Mouse (Mus musculus) megakaryocyte-erythroid progenitor cell, adult 5 weeks (primary cell): ENCODE results near the gene Slc19a3. TPM values are rescaled to one million over a fixed set of nuclear protein-coding genes. Genes with fewer than 3 reads are reported as not detected.

Experiments
- polyA plus RNA-seq: library from polyadenylated mRNA; stranded (reverse); fragments of >175 nt; gene quantifications from 2 replicates; pipeline ENCODE4 v1.2.3, GENCODE M21; 2012

The Slc19a3 gene
- polyA plus RNA-seq = not detected in 2 replicates

DNA sequence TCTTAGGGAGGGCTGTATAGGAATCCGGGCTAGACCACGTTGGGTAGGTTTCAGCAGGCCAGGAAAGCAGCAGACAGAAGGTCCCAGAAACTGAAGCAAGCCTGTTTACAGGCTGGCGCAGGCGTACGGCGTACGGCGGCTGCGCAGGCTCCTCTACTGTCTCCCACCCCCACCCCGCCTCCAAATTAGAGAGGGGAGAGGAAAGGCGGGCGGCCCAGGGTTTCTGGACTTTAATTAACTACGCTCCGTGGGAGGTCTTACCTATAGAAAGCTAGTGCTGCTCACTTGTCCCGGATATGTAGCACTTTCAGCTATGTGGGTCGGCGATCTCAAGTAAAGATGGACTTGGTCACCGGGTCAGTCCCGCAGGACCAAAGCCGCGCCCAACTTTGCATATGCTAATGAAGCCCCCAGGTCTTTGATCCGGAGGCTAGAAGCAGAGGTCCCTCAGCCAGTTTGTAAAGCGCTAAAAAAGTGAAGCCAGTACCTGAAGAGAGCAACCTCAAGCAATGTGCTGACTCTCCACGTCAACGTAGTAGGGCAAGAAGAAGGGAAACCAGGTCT is at the start of gene Slc19a3:
Gene Slc19a3, minus strand, starts transcription at position 340 of the 564 bp plus-strand sequence.

DNA sequence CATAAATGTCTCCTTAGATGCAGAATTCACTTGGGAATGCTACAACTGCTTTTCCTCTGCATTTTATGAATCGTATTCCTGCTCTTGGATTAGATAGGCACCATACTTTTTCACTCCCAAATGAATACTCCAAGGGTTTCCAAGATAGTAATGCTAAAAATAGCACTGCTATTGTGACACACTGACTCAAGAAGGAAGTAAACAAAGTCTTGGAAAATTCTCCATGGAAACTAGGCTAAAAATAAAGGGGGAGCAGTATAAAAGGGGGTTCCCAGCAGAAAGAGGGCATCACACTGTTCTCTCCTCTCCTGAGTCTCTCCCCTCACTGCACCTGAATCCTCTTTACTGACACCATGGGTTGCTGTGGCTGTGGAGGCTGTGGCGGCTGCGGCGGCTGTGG is 22.4 kb upstream of the Slc19a3 start, which contains the start of gene Krtap28-13:
Gene Krtap28-13, plus strand, starts transcription at position 288 of the 400 bp plus-strand sequence.

DNA sequence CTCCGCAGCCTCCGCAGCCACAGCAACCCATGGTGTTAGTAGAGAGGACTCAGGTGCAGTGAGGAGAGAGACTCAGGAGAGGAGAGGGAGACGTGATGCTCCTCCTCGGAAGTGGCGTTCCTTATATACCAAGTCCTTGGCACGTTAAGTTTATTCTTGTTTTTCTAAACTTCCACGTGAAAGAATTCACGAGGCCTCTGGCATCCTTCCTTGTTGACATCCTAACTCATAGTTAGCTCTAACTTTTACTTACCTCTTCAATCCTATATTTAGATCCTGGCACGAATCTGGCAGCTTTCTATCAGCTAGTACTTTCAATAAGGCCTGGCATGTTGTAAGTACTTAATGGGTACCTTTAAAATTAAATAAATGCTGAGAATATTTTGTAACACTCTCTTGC is 21.0 kb upstream of the Slc19a3 start, which contains the start of gene A030005K14Rik:
Gene A030005K14Rik, minus strand, starts transcription at position 101 of the 400 bp plus-strand sequence.

DNA sequence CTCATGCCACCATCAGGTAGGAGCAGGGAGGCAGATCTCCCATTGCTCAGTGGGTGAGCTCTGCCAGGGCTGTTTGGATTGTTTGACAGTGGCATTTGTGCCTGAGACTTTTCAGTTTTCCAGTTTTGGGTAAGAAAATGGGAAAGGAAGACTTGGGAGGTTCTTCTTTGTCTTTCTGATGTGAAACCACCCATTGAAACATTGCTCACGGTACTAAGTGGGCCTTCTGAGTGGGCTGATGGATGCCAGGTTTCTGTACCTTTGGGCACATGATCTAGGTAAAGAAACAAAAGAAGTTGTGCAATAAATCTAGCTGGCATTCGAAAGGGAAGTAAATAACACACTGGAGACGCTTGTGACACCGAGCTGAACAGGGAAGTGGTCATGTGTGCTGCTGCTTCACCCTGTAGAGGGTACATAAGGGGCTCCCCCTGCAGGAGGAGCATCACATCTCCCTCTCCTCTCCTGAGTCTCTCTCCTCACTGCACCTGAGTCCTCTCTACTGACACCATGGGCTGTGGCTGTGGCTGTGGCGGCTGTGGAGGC is 6.7 kb upstream of the Slc19a3 start, which contains the start of gene Gm47969:
Gene Gm47969, plus strand, starts transcription at position 51 of the 546 bp plus-strand sequence.

DNA sequence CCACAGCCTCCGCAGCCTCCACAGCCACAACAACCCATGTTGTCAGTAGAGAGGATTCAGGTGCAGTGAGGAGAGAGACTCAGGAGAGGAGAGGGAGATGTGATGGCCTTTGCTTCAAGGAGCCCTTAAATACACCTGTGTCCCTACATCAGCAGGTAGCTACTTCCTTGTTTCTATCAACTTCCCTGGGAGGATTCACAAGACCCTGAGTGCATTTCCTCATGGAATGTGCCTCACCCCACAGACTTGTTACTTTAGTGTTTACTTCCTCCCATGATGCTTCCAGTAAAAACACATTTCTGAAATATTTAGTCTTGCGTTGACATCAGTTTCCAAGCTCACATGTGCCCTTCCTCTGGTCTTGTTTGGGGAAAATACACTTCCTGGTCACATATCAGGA is 4.1 kb upstream of the Slc19a3 start, which contains the start of gene Krtap28-10:
Gene Krtap28-10, minus strand, starts transcription at position 101 of the 400 bp plus-strand sequence.

DNA sequence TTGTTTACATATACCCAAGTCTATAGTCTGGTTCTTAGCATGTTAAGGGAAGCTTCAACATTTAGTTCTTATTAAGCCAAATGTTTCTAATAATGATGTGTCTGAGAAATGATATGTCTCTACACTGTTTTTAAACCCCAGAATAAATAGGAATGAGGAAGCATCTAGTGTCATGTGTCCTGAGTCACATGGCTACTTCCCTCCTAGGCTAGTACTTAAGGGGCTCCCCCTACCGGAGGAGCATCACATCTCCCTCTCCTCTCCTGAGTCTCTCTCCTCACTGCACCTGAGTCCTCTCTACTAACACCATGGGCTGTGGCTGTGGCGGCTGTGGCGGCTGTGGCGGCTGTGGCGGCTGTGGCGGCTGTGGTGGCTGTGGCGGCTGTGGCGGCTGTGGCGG is 37.9 kb downstream of the Slc19a3 start, which contains the start of gene Gm47959:
Gene Gm47959, plus strand, starts transcription at position 243 of the 400 bp plus-strand sequence.

Other genes with a start within 250 kb of the Slc19a3 start
- gene Agfg1, start 199.0 kb downstream of the Slc19a3 start, polyA plus RNA-seq = 7.2 and 7.8 TPM in 2 replicates
- gene A030005L19Rik, start 125.1 kb downstream of the Slc19a3 start, polyA plus RNA-seq = 0.11 TPM in 1 of 2 replicates, not detected in the other
- not detected in 2 replicates for gene A030014E15Rik, start 113.5 kb downstream of the Slc19a3 start, polyA plus RNA-seq
- gene Gm6217, start 107.0 kb downstream of the Slc19a3 start, polyA plus RNA-seq = not detected in 2 replicates
- gene A030003K21Rik, start 95.1 kb downstream of the Slc19a3 start, polyA plus RNA-seq = not detected in 2 replicates
- not detected in 2 replicates for gene Gm7544, start 82.4 kb downstream of the Slc19a3 start, polyA plus RNA-seq
- gene Gm47955, start 78.2 kb downstream of the Slc19a3 start, polyA plus RNA-seq = not detected in 2 replicates
- not detected in 2 replicates for gene Gm47959, start 37.9 kb downstream of the Slc19a3 start, polyA plus RNA-seq
- not detected in 2 replicates for gene Krtap28-10, start 4.0 kb upstream of the Slc19a3 start, polyA plus RNA-seq
- not detected in 2 replicates for gene Gm47969, start 6.5 kb upstream of the Slc19a3 start, polyA plus RNA-seq
- gene A030005K14Rik, start 20.9 kb upstream of the Slc19a3 start, polyA plus RNA-seq = not detected in 2 replicates
- gene Krtap28-13, start 22.5 kb upstream of the Slc19a3 start, polyA plus RNA-seq = not detected in 2 replicates
- not detected in 2 replicates for gene Ccl20, start 78.3 kb upstream of the Slc19a3 start, polyA plus RNA-seq
- gene Daw1, start 121.3 kb upstream of the Slc19a3 start, polyA plus RNA-seq = not detected in 2 replicates